Mouse (Mus musculus) forebrain, embryonic 11.5 days (tissue): ENCODE measurements at regions not wholly inside any gene's neighbourhood (a gene's known extent, or its start where the extent isn't known, plus 50 kb on each side); places are given as distances from the start of the nearest gene placed in this dataset.

ENCODE experiments used
- ATAC-seq: fragments of 200-750 bp; cut with Nextera tagmentation; replicated peaks from 2 replicates; pipeline ENCODE4 v1.8.0; 2017; ENCODE audit warnings: moderate TSS enrichment; ENCODE audit not compliant: low FRiP score
- DNase-seq: peaks from one replicate; pipeline ENCODE4 v3.0.0-alpha.2; 2017; ENCODE audit warnings: low spot score
- H3K27ac ChIP-seq: fragments of 300-500 bp; sonication (generic); 2 replicates; pipeline ENCODE4 v1.5.1; 2014; ENCODE audit warnings: low read depth, low read length
- H3K27me3 ChIP-seq: fragments of 300-500 bp; sonication (generic); 2 replicates; pipeline ENCODE4 v1.6.1; 2014; ENCODE audit warnings: mild to moderate bottlenecking, low read length, mixed read lengths; ENCODE audit not compliant: control insufficient read depth, insufficient read depth
- H3K36me3 ChIP-seq: fragments of 300-500 bp; sonication (generic); 2 replicates; pipeline ENCODE4 v1.6.1; 2014; ENCODE audit warnings: mild to moderate bottlenecking, low read length, moderate library complexity, mixed read lengths; ENCODE audit not compliant: control insufficient read depth, insufficient read depth
- H3K4me1 ChIP-seq: fragments of 300-500 bp; sonication (generic); replicated peaks from 2 replicates; pipeline ENCODE4 v1.6.1; 2014; ENCODE audit warnings: low read length, mixed read lengths; ENCODE audit not compliant: control insufficient read depth, insufficient read depth
- H3K4me2 ChIP-seq: fragments of 300-500 bp; sonication (generic); 2 replicates; pipeline ENCODE4 v1.6.1; 2014; ENCODE audit warnings: low read depth, mild to moderate bottlenecking, low read length, moderate library complexity, mixed read lengths; ENCODE audit not compliant: severe bottlenecking
- H3K4me3 ChIP-seq: fragments of 300-500 bp; sonication (generic); 2 replicates; pipeline ENCODE4 v1.5.1; 2014; ENCODE audit warnings: low read depth, low read length
- H3K9ac ChIP-seq: fragments of 300-500 bp; sonication (generic); 2 replicates; pipeline ENCODE4 v1.6.1; 2014; ENCODE audit warnings: low read length
- H3K9me3 ChIP-seq: fragments of 300-500 bp; sonication (generic); 2 replicates; pipeline ENCODE4 v1.6.1; 2016; ENCODE audit warnings: low read length, mixed read lengths; ENCODE audit not compliant: control insufficient read depth
- WGBS: fragments of 180-500 bp; shearing (Covaris S2); extraction: QIAGEN DNeasy Blood & Tissue Kit; methylation state at CpG from one replicate; pipeline ENCODE4 v1.1.7; 2014; 5-methylcytosine and 5-hydroxymethylcytosine counted together

DNA sequence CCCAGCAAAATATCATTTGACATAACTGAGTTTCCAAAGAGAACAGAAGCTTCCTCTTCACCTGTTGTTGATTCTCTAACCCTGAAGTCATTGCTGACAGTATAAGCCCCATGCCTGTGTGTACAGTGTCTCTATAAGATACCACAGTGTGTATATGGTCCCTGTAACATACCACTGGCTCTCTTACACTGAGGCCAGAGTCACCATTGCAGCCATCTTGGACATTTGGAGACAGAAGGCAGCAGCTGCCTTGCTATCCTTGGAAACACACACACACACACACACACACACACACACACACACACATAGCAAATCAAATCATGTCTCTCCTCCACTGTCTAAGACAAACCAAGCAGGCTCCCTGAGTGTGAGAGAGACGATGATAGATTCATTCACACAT is 192.9 kb downstream of the Ackr3 start:
- WGBS = 71% methylated on average over 1 of the region's 1 CpGs
- no peak for ATAC-seq
- H3K27ac ChIP-seq = no peak overlapping the region
- no peak overlapping the region for H3K4me2 ChIP-seq
- no peak for DNase-seq
- no peaks in the 10 kb centered on the region for H3K36me3 ChIP-seq
- no peaks in the 10 kb centered on the region for H3K9me3 ChIP-seq
- no peaks in the 10 kb centered on the region for H3K27me3 ChIP-seq
- H3K9ac ChIP-seq = no peak overlapping the region
- H3K4me1 ChIP-seq = 0 out of 2 replicates have a peak, but pooled peaks cover 3% of the 10 kb centered on the region
- no peak overlapping the region for H3K4me3 ChIP-seq

DNA sequence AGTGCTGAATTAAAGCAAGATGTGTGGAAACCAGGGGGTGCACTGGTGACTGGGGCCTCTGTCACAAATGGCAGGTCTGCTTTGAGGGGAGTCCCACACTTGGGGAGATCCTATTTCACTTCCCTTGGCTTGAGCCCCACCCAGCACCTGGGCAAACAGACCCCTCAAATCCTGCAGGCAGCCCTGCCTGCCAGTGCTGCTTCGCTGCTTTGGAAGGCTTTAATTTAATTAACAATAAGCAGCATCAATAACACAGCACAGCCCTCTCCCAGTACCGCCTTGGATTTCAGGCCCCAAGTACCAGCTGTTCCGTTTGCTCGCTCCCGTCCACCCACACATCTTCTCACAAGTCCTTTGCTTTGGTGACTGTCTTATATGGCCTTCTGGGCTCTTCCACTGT is 193.6 kb downstream of the Ackr3 start:
- no peak overlapping the region; the same call in 1 of the 2 replicates for H3K9ac ChIP-seq

DNA sequence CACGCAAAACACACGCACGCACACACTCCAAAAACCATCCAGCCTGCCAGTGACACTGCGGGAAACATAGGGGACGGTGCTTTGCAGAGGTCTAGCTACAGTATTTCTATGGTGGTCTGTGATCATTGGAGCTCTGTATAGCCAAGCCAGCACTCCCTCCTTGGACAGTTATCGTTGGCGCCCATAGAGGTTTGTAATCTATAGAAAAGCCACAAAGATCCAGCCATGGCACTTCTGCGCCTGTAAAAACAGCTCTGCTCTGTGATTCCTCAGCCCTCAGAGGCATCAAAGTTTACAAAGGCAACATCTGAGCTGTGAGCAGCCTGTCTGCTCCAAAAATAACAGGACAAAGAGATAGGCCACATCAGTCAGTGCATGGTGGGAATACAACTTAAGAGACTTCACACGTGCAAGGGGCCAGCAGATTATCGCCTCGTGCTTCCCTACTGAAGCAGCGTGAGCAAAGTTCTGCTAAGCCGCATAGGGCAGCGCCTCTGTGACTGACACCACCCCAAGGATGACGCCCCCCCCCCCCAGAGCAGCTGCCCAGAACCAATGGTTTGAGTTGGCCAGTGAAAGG is 194.7 kb downstream of the Ackr3 start:
- Histone ChIP-seq H3K4me3 (no peak overlapping the region), H3K27ac (no peak overlapping the region), H3K27me3 (no peaks in the 10 kb centered on the region), H3K4me1 (0 out of 2 replicates have a peak, but pooled peaks cover 3% of the 10 kb centered on the region), H3K9me3 (no peaks in the 10 kb centered on the region), H3K4me2 (no peak overlapping the region), H3K36me3 (no peaks in the 10 kb centered on the region), H3K9ac (no peak overlapping the region)
- WGBS = 86% methylated on average over 15 of the region's 15 CpGs
- no peak for ATAC-seq
- no peak for DNase-seq

More for the DNA sequence above, 193.6 kb downstream of the Ackr3 start:
- ATAC-seq (no peak), DNase-seq (no peak)
- no peak overlapping the region for H3K27ac ChIP-seq
- no peaks in the 10 kb centered on the region for H3K9me3 ChIP-seq
- no peak overlapping the region for H3K4me3 ChIP-seq
- H3K36me3 ChIP-seq = no peaks in the 10 kb centered on the region
- 0 out of 2 replicates have a peak, but pooled peaks cover 3% of the 10 kb centered on the region for H3K4me1 ChIP-seq
- WGBS = 47% methylated on average over 5 of the region's 5 CpGs
- H3K27me3 ChIP-seq = no peaks in the 10 kb centered on the region
- no peak overlapping the region for H3K4me2 ChIP-seq

DNA sequence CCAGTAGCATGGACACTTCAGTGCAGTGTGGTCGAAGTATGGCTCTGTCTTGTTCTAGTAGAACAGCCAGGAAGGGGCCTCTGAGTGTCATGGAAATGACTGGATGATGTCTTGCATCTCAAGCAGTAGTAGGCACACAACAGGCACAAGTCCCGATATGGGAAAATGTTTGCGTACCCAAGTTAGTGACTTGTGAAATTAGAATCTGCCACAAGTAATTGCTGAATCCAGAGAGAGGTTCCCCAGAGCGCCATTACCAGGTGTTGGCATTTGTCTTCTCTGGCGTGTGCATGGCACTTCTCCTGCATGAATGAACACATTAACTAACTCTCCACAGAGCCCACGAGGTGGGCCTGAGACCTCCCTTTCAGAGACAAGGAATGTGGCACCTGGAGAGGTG is 199.3 kb downstream of the Ackr3 start:
- no peak overlapping the region for H3K4me2 ChIP-seq
- no peak overlapping the region for H3K9ac ChIP-seq
- H3K9me3 ChIP-seq = no peaks in the 10 kb centered on the region
- H3K27ac ChIP-seq = no peak overlapping the region
- H3K27me3 ChIP-seq = no peaks in the 10 kb centered on the region
- H3K4me3 ChIP-seq = no peak overlapping the region
- no peaks in the 10 kb centered on the region for H3K36me3 ChIP-seq
- WGBS = 81% methylated on average over 6 of the region's 6 CpGs
- no peaks in the 10 kb centered on the region for H3K4me1 ChIP-seq
- DNase-seq (no peak), ATAC-seq (no peak)

DNA sequence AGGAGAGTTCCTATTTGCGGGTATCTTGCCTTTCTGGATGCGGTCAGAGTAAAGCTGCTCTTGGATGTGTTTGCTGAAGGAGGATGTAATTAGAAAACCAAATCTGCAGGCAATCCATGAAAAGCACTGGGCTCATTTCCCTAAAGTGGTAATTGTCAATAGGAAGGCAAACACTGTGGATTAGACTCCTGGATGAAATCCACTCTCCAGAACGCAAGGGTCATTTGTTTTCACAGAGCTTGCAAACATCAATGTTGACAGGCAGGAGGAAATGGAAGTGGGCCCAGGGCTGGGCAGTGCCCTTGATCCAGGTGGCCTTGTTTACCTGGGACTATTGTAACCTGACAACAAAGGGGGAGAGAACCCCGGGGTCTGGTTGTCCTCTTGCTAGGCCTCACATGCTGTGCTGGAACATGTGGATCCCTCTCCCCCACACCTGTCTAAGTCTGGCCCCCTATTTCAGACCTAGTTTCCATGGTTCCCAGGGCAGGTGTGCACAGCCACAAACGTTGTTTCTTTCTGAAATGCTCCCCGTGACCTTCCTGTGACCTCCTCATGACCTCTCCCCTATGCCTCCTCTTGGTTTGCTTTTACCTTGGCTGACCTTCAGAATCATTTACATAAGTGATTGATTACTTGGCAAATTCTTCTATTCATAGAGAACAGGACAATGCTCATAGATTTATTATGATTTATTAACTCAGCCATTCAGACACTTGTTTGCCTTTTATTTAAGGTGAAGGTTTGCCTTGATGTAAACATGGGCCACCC is 197.9 kb upstream of the Cops8 start:
- 56% methylated on average over 6 of the region's 6 CpGs for WGBS
- DNase-seq (no peak), ATAC-seq (no peak)
- H3K27me3 ChIP-seq = no peaks in the 10 kb centered on the region
- no peak overlapping the region for H3K4me3 ChIP-seq
- H3K4me2 ChIP-seq = no peak overlapping the region
- H3K36me3 ChIP-seq = no peaks in the 10 kb centered on the region
- H3K9me3 ChIP-seq = no peaks in the 10 kb centered on the region
- no peaks in the 10 kb centered on the region for H3K4me1 ChIP-seq
- H3K27ac ChIP-seq = no peak overlapping the region
- H3K9ac ChIP-seq = no peak overlapping the region

DNA sequence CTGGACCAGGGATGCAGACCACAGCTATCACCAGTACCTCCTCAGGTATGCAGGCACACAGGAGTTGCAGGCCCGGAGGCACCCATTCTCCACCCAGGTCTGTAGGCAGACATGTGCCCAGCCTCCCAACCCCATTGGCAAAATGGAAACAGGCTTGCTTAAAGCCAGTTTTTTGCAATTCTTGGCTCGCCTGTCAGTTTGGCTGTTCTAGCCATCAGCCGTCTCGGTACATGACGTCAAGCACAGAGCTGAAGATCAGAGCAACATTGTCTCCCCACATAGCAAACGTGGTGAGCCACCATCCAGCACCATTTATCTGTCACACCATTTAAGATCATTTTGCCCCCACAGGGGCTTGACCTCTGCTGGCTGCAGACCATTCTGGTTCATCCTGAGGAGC is 196.1 kb upstream of the Cops8 start:
- H3K4me2 ChIP-seq = no peak overlapping the region
- ATAC-seq (no peak), DNase-seq (no peak)
- H3K27me3 ChIP-seq = no peaks in the 10 kb centered on the region
- H3K36me3 ChIP-seq = no peaks in the 10 kb centered on the region
- no peak overlapping the region for H3K4me3 ChIP-seq
- no peak overlapping the region for H3K9ac ChIP-seq
- no peak overlapping the region for H3K27ac ChIP-seq
- H3K4me1 ChIP-seq = no peaks in the 10 kb centered on the region
- WGBS = 90% methylated on average over 6 of the region's 6 CpGs
- no peaks in the 10 kb centered on the region for H3K9me3 ChIP-seq

DNA sequence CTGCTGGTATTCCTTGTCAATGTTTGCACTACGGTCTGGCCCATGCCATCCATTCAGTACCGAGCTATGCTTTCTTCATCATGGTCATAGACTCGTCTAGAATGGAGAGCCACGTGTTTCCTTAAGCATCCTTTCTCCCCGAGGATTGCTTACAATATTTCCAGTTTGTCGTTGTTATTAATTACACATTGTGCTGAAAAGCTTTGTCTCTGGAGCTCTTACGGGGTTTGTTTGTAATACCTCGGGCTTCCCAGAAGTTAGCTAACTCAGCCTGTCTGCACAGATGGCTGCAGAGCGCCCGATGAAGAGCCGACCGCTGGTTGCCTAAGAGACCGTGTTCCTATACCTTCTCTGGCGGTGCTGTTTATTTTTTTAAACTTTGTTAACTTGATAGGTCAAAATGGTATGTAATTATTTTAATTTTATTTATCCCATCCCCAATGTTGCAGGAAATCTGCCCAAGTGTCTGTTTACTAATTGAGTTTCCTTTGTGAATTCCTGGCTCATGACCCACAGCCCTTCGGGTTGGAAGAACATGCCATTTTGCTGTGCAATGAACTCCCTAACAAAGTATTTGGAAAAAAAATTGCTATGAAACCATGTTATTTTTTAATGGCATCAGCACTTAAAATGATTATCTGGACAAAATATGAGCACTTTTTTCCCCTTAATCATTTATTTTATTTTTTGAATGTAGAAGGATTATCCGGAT is 194.1 kb upstream of the Cops8 start:
- no peak for DNase-seq
- H3K27ac ChIP-seq = no peak overlapping the region
- H3K36me3 ChIP-seq = no peaks in the 10 kb centered on the region
- H3K4me3 ChIP-seq = no peak overlapping the region
- ATAC-seq = no peak
- H3K9me3 ChIP-seq = no peaks in the 10 kb centered on the region; the same call in 1 of the 2 replicates
- no peaks in the 10 kb centered on the region for H3K27me3 ChIP-seq
- 85% methylated on average over 16 of the region's 16 CpGs for WGBS
- H3K4me2 ChIP-seq = no peak overlapping the region
- no peak overlapping the region for H3K9ac ChIP-seq
- no peaks in the 10 kb centered on the region for H3K4me1 ChIP-seq

DNA sequence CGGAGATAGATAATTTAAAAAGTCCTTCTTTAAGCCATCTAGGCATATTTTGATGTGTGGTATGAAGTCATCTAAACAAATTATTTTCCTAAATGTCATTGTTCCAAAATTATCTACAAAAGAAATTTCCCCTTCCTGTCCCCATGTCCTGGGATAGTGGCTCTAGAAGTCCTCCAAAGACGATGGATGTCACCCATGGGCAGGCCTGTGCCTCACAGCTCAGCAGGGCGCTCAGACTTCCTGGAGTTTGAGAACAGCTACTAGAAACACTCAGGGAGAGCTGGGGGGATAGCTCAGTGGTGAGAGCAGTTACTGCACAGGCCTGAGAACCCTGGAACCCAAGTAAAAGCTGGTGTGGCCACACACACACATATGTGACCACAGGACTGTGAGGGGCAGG is 193.5 kb upstream of the Cops8 start:
- H3K4me2 ChIP-seq = no peak overlapping the region
- H3K36me3 ChIP-seq = no peaks in the 10 kb centered on the region
- ATAC-seq (no peak), DNase-seq (no peak)
- H3K4me1 ChIP-seq = no peaks in the 10 kb centered on the region
- 81% methylated on average over 3 of the region's 3 CpGs for WGBS
- H3K27me3 ChIP-seq = no peaks in the 10 kb centered on the region
- no peak overlapping the region for H3K27ac ChIP-seq
- H3K4me3 ChIP-seq = no peak overlapping the region
- H3K9me3 ChIP-seq = no peaks in the 10 kb centered on the region; the same call in 1 of the 2 replicates
- H3K9ac ChIP-seq = no peak overlapping the region
